Mouse (Mus musculus): ENCODE measurements at regions not wholly inside any gene's neighbourhood (a gene's known extent, or its start where the extent isn't known, plus 50 kb on each side); places are given as distances from the start of the nearest gene placed in this dataset.

DNA sequence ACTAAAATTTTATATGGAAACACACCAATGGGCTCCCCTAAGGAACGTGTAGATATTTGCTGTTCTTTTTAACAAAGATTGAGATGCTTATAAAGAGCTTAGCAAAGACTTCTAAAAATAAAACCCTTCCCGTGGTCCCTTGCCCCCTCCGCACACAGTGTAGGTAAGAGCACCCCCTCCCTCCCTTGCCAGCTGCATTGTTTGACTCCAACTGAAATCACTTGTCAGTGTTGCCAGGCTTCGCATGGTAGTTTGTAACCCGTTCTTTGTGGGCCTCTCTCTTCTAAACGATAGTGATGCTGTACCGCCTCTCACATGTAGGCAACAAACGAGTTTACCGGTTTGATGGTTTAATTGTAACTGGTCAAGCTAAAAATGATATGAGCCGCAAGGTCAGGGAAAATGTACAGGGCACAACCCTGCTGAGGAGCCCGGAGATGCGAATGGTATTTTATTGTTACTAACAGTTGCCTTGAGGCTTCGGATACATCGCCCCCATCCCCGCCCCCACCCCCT is 246.0 kb downstream of the Ttll7 start:
- no peak for DNase-seq

DNA sequence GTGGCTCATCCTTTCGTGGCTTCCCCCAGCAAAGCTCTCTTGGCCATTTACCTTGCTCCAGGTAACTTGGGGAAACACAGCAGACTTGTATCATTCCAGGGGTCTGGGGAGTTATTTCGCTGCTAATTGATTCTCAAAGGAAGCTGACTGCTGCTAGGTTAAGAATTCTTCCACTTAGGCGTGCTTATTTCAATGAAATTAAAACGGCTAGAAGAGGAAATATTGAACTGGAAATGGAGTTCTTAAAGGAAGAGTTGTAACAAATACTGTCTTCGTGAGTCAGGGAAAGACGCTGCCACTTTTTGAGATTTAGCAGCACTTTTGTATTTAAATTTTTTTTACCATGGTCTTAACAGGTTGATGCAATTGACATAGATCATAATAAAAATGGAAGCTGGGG is 246.4 kb downstream of the Ttll7 start:
- DNase-seq: no peak

DNA sequence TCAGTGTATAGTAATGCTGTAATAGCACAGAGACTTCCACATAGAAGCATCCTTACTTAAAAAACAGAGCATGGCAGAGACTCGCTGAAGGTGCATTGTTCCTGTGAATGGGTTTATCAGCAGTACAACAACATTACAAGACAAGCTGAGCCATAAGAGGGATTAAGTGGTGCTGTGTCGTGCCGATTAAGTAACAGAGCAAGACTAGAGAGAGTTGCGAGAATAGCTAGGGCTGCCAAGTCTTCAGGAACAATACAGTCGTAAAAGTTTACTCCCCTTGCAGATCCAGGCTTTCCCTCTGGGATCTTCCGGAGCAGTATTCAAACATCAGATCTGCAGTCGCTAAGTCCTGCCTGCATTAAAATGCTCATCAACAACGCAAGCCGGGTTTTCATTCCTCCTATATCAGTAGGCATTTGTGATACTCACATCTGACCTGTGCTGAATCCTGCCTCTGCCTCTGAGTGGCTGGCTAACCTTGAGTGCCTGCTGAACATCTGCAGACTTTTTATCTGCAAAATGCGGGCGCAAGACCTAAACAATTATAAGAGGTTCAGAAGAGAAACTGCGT is 247.1 kb downstream of the Ttll7 start:
- no peak for DNase-seq

DNA sequence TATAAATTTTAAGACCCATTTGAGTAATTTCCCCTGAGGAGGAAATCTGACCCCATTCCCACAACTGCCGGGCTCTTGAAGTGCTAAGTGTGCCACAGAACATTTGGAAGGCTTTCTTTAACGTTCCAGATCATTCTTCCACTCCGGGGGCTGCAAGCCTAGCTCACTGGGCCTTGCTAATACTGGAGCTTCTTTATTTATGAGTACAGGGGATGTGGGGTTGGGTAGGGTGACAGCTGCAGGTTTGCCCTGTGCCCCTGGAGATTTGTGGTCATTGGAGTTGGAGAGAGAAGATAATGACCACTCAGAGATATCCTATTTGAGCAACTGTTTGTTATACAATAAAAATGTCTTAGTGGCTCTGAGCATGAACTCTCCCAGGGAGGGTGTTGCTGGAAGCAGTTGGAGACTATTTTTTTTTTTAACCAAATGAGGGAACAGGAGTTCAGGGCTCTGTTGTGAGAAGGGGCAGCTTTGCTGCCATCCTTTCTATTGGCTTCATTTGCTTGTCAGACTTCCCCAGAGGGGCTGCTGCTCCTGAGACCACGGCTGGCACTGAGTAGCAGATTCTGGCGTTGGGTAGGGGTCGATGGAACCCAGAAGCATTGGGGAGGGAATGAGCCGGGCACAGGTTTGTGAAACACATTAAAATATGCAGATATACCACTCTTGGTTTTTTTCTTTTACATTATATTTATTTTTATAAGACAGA is 249.0 kb downstream of the Ttll7 start:
- no peak for DNase-seq

DNA sequence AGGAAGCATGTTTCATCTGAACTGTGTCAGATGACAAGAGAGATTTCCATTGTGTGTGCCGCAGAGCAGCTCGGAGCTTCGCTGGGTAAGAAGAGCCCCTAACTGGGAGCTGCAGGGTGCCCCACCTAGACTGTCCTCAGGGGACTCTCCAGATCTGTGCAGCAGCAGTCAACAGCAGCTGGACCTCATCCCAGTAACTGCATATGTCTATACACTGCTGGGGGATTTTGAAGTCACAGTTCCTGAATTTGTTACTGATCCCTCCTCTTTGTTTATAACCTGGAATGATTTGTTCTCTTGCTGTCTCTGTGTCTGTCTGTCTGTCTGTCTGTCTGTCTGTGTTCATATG is 249.6 kb downstream of the Ttll7 start:
- no peak for DNase-seq

DNA sequence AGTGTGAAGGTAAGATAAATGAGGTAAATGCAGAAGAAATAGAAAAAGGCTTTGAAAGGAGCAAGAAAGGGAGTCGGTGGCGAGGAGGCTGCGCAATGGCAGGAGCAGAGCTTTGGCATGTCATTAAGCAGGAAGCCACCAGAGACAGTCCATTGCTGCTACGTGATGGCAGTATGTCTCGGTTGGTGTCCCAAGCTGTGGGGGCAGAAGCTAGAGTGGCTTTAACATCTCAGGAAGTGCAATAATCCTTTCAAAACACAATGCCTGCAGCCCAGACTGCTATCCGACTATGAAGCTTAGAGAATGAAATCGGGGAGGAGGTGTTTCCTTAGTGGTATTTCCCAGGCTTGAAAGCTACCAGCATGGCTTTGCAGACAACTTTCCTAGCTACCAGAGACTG is 251.3 kb downstream of the Ttll7 start:
- no peak for DNase-seq

DNA sequence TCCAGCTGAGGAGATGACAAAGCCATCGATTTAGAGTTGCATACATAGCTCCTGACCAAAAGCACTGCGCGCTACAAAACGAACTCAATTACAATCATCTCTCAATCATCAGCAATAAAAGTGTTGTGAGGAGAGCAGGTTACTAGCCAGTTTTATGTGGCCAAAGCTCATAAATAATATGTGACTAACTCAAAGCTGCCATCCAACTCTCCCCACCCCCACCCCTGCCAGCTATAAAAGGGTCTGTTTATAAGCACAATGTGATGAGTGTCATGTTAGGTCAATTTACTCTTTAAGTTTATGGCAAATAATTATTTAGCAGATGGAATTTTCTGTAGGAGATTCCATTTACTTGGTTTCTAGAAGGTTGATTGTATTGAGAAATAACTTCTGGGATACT is 265.4 kb downstream of the Ttll7 start:
- no peak for DNase-seq

DNA sequence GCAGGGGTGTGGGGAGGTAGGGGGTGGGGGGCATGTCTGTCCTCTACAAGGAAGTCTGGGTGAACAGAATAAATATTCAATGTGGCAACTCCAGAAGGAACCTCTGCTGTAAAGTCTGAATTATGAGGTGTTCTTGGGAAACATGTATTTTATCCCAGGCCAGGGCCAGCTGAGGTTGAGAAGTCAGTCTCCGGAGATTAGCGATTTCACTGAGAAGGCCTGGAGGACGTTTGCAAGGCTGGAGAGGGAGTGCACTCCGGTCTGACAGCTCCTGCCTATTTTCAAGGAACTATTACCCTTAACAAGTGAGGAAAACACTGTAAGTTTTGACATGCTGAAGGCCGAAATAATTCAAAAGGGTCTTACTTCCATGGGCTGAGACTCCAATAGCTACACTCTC is 265.9 kb downstream of the Ttll7 start:
- no peak for DNase-seq

DNA sequence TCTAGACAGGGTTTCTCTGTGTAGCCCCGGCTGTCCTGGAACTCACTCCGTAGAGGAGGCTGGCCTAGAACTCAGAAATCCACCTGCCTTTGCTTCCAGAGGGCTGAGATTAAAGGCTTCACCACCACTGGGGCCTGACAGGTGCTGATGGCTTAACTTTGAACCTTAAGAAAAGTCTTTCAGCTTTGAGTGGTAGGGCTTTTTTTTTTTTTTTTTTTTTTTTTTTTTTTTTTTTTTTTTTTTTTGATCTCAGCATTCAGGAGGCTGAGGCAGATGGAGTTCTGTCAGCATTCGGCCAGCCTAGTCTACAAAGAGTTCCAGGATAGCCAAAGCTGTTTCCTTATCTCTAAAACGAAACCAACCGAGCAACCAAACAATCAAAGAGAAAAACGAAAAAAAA is 266.5 kb downstream of the Ttll7 start:
- no peak for DNase-seq

DNA sequence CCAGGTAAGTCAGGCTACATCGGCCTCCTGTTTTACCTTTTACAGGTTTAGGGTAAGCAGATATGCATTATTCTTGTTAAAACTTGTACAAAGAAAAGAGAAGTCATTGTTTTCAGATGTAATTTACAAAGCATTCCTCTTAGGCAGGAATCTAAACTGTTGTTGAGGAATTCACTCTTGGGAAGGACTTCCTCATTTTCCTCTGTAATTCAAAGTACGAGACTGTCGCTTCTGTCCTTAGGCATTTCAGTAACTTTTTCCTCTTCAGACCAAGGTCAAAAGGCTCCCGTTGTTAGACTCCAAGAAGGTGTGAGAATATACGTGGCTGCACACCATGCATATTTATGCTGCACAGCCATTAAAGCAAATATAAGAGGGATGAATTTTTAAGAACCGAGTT is 269.7 kb downstream of the Ttll7 start:
- no peak for DNase-seq

DNA sequence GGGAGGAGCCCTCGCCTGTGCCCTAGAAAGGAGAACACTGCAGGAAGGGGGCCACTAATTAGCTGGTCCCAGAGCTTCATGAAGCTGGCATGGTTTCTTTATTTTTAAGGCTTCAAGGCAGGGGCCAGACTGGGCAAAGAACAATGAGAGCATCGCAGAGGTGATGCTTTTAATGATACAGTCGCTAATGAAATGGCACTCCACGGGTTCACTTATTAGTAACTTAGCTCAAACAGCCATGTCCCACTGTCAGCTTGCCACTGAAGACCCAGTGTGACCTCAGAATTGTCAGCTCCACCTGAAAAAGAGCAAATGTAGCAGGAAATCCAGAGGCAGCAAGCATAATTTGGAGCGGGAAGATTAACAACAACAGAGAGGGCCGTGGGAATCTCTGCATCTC is 275.6 kb downstream of the Ttll7 start:
- no peak for DNase-seq

DNA sequence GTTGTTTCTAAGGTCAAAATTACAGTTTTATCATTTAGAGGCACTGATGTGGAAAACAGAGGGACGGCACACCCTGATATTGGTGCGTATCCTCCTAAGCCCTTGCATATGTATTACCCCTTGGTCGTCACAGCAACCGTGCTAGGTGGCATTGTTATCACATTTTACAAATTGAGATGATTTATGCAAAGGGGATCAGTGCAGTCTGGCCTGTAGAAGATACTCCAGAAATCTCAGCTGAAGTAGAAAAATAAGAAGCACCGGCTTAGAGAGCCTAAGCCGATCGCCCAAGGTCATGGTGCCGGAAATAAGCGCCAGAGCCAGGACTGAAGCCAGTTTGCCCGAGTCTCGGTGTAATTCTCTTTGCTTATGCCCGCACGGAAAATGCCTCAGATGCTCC is 280.7 kb downstream of the Ttll7 start:
- DNase-seq: no peak

DNA sequence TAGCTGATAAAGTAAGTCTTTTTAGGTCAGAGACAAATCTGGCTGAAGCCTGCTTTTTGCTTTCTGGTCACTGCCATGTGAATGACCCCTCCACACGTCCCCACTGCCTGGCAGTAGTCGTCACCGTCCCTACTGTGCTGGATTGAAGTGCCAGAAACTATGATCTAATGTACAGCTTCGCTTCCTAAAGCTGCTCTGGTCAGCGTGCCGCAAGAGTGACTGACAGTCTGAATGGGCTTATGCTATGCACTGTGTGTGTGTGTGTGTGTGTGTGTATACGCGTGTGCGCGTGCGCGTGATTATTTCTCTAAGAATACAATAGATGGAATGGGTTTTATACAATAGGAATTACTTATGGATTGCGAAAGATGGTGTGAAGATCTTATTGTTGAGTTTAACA is 281.2 kb downstream of the Ttll7 start:
- DNase-seq: no peak

DNA sequence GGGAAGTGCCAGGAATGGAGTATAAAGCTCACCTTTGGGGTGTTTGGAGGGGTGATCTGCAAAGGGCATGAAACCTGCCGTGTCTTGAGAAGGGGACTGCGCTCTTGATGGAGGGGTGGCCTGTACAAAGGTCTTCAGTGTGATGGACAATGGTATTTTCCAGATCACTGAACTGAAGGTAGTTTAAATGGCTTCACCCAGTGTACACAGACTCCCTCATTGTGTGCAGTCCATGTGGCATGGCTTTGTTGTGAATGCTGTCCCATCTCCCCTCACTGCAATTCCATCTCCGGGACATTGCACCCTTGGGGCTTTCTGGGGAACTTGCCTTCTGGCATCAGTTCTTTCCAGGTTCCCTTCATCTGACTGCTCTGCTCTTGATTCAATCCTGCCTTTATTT is 288.2 kb downstream of the Ttll7 start:
- DNase-seq: no peak

DNA sequence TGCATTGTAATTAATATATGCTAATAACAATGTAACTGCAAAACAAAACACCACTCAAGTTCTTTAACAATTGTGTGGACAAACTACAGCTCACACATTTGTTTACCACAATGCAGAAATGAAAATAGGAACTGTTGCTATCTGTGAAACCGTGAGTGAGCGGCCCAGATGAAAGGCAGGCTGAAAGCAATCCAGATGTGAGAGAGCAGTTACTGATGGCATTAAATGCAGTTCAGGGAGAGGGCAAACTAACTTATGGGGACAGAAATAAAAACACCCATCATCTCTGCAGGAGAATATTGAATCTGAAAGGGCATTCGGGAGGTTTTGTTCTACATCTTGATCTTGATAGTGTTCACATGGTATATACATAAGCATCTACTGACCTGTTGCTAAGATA is 301.3 kb downstream of the Ttll7 start:
- no peak for DNase-seq

DNA sequence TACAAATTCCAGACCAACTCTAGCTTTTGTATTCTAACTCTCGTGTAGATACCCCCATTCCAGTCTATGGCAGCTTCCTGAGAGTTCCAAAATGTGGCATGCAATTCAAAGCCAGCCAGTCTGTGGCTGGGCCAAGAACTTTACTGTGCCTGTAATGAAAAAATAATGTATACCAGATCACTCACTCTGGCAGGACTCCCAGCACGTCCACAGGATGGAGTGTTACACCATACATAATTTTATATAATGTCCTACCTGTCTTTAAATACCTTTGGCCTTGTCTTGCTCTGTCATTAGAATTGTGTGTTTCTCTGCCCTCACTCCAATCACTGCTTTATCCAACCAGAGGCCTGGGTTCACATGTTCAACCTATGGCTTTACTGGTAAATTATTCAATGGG is 301.8 kb downstream of the Ttll7 start:
- no peak for DNase-seq

DNA sequence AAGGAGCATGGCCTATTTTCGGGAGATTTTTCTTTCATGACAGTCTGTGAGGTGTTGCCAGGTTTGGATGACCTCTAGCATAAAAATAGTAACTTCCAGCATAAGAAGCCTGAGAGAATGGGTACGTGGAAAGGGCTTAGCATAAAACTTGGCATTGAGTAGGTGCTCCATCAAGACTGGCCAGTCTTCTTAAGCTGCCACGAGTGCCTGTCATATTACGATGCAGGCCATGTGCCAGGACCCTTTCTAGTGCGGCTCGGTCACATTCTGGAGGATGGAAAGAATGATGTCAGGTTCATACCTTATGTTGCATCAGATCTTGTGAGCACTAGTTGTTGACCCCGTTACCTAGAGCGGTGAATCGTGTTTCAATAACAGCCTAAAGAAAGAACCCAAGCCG is 311.0 kb downstream of the Ttll7 start:
- DNase-seq: no peak

DNA sequence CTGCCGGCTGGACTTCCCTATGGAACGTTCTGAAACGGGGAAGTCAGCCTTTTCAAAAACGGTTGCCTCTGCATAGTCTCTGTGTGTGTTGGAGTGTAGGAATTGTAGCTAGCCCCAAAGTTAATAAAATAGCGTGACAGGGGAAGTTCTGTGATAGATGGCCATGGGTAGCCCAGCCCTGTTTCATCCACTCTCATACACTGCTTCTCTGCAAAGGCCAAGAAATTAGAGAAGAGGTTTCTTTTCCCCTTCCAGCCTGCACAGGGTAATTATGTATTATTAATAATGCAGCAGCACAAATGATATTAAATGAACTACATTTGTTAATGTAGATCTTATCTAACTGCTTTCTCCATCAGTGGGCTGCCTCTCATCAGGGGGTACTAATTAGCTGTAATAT is 311.4 kb downstream of the Ttll7 start:
- no peak for DNase-seq

DNA sequence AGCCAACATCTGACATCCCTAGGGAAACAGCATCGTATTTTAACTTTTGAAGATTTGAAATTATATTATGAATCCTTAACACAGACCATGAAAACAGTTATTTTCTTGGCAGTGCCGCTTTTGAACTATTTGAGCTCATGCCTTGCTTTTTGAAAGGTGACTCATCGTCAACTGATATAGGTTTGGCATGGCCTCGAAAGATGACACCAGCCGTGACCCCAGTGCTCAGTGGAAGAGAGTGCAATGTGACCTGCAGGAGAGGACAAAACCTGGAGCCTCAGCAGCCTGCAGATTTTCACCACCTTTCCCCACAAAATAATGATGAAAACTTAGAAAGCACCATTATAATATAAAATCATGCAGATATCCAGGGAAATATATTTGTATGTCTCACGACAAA is 312.8 kb downstream of the Ttll7 start:
- no peak for DNase-seq

DNA sequence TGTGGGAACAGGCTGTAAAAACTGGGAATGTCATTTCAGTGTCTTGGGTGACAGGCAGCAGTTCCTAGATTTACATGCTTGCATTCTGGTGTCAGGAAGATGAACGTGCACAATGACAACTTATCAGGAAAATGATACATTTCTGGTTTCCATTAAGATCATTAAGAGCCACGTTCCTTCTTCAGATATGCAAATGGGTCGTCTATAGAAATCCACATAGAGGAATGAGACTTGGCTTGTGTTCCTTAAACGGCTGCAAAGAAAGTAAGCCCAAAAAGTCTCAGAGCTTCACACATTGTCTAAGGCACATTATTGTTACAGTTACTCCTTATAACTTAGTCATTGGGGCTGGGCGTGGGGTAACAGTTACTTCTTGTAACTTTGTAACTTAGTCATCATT is 314.4 kb downstream of the Ttll7 start:
- no peak for DNase-seq

DNA sequence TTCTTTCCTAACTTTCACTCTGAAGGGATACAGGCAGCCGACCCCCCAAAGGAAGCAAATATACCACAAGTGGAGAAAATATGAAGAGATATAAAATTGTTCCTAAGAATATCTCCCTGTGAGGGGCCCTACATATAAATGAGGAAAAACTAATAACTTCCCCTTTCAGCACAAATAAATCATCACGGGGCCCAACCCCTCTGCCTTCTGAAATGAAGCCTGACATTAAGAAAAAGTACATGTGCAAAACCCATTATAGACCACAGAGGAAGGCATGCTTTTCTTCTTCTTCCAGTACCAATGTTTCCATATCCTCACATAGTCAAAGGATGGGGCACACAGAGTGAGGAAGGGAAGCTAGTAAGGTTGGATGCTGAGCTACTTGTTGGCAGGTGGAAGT is 317.0 kb downstream of the Ttll7 start:
- DNase-seq: no peak

DNA sequence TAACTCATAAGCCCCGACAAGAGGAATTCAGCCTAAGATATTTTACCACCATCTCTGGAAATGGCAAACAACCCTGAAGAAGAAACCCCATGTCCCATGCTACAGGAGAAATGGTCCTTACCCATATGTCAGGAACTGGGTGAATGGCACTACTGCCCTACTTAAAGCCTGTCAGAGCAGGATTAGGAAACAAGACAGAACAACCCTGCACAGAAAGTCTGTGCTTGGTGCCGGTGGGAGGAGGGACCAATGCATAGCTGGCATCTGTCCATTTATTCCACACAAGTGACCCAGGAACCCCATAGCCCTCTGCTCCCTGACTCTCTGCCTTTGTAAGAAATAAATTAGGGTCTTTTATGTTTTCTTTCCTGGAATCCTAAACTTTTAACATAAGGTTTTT is 317.9 kb downstream of the Ttll7 start:
- DNase-seq: no peak

DNA sequence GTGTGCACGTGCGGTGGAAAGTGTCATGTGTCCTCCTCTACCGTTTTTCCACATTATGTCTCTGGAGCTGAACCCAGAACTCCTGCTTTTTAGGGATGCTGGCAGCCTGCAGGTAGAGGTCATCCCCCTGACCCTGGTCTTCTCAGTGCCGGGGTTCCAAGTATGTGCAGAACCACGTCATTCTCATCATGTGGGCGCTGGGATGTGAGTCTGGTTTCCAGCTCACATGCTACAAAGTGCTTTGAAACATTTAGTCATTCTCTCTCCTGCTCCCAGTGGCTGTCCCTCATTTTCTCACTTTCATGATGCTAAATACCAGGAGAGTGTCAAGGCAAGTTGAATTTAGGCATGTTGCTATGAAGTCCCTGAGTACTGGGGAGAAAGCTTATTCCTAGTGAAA is 326.6 kb downstream of the Ttll7 start:
- no peak for DNase-seq

DNA sequence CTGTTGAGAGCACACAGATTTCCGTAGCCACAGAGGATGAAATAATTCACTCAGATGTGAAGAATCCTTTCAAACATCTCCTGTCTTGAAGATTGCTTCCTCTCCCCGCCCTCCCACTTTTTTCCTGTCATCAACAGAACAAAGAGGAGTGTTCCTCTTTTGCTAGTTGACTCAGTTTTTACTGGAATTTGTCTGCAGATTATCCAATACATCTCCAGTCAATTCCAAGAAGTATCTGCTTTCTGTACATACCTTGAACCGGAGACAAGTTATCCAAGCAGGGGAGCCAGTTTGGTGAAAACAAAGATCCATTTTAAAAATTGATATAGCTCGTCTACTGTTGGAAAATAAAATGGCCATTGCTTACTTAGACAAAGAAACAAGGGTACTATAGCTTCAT is 328.5 kb downstream of the Ttll7 start:
- no peak for DNase-seq
